29 mouse cellular contexts compared by ENCODE assay signal in genomic region chr17:71786456-71786855, GRCm38 (mm10). TPM values are rescaled to one million over a fixed set of nuclear protein-coding genes. Genes with fewer than 3 reads are reported as not detected.
DNase-seq lines count a peak whose midpoint lies in the region; ATAC-seq and TF ChIP-seq lines count a peak whose summit lies in the region.
"Had no signal": no experiment of that assay in that cellular context is flagged by ENCODE, and none has a peak within 500 bp of the region (broad histone marks: within the 10 kb centered on the region; RNA-seq: fewer than 3 reads in every experiment).

No protein-coding gene starts in this region.

- TF ChIP-seq POLR2A in kidney, adult 2 months (IDR thresholded peaks at IDR 0.05; ENCODE audit: low read depth, low read length), result no peak

- DNase-seq in kidney, adult 2 months, result peak; percentile 25
- peak; percentile 49 for DNase-seq in R1 (ENCODE audit: low read depth, low spot score)
- DNase-seq in limb, embryonic 10.5 days (ENCODE audit: low spot score), result peak; percentile 11
- DNase-seq in hindbrain, embryonic 14.5 days (ENCODE audit: low spot score), result no peak
- DNase-seq: adrenal gland, postnatal 10 days; adrenal gland, postnatal 36 days; B cell, adult 2 months; cerebellum, adult 11 months; cerebellum, adult 2 months; cerebellum, adult 9-11 months; cerebellum, postnatal 36 days; embryo, embryonic 11 days; gastrocnemius, postnatal 25 days; heart, adult 2 months; kidney, adult 18-20 months had no signal

- no peak for TF ChIP-seq CTCF in kidney, adult 2 months (conservative IDR thresholded peaks at IDR 0.05; ENCODE audit: insufficient read depth, insufficient read length, low read depth, low read length)
- TF ChIP-seq CTCF in E14TG2a.4 (conservative IDR thresholded peaks at IDR 0.05; ENCODE audit: low read length), result no peak

- no peaks in the 10 kb centered on the region for H3K27me3 ChIP-seq in kidney, adult 2 months (replicated peaks; ENCODE audit: control insufficient read depth, insufficient read depth, low read length)
- H3K27me3 ChIP-seq in kidney, embryonic 14.5 days (ENCODE audit: control insufficient read depth, insufficient read depth, low read length), result peaks cover 11% of the 10 kb centered on the region; the same call in 1 of the 2 replicates
- H3K27me3 ChIP-seq in E14TG2a.4 (ENCODE audit: insufficient read depth, low read length), result peaks cover 21% of the 10 kb centered on the region
- H3K27me3 ChIP-seq in limb, embryonic 10.5 days (ENCODE audit: low read depth, poor library complexity, severe bottlenecking), result peaks cover 26% of the 10 kb centered on the region
- H3K27me3 ChIP-seq in intestine, embryonic 16.5 days (replicated peaks; ENCODE audit: control insufficient read depth, insufficient read depth, low read length), result peaks cover 15% of the 10 kb centered on the region
- no peaks in the 10 kb centered on the region for H3K27me3 ChIP-seq in hindbrain, embryonic 14.5 days (ENCODE audit: control insufficient read depth, insufficient read depth, low read length)
- H3K27me3 ChIP-seq: hindbrain, embryonic 12.5 days had no signal

- no peak for ATAC-seq in kidney, embryonic 14.5 days (ENCODE audit: low FRiP score, low TSS enrichment)
- ATAC-seq in intestine, embryonic 16.5 days, result no peak
- no peak for ATAC-seq in hindbrain, embryonic 14.5 days (ENCODE audit: low FRiP score)
- ATAC-seq: forebrain, embryonic 14.5 days; hindbrain, embryonic 16.5 days; intestine, embryonic 15.5 days had no signal

- H3K4me3 ChIP-seq in kidney, adult 2 months (ENCODE audit: insufficient read depth, low read depth, low read length), result no peak overlapping the region
- H3K4me3 ChIP-seq in kidney, embryonic 14.5 days (ENCODE audit: low read length), result no peak overlapping the region
- H3K4me3 ChIP-seq in E14TG2a.4 (replicated peaks; ENCODE audit: low read length), result peak overlapping the region; percentile 29; the same call in 1 of the 2 replicates
- H3K4me3 ChIP-seq in limb, embryonic 10.5 days, result no peak overlapping the region
- H3K4me3 ChIP-seq in intestine, embryonic 16.5 days (ENCODE audit: low read length), result no peak overlapping the region
- H3K4me3 ChIP-seq in hindbrain, embryonic 14.5 days (replicated peaks; ENCODE audit: low read length), result no peak overlapping the region
- H3K4me3 ChIP-seq: embryonic facial prominence, embryonic 10.5 days; embryonic facial prominence, embryonic 13.5 days; erythroblast, embryonic 14.5 days; heart, adult 2 months; hindbrain, embryonic 12.5 days; intestine, embryonic 15.5 days had no signal

- H3K9ac ChIP-seq in kidney, embryonic 14.5 days (ENCODE audit: low read depth, low read length), result no peak overlapping the region
- no peak overlapping the region for H3K9ac ChIP-seq in intestine, embryonic 16.5 days (ENCODE audit: low read depth, low read length)
- no peak overlapping the region for H3K9ac ChIP-seq in hindbrain, embryonic 14.5 days
- H3K9ac ChIP-seq: embryonic facial prominence, embryonic 13.5 days; hindbrain, embryonic 12.5 days; intestine, embryonic 15.5 days had no signal

- H3K9me3 ChIP-seq in kidney, embryonic 14.5 days (ENCODE audit: control insufficient read depth, low read length), result no peaks in the 10 kb centered on the region
- no peaks in the 10 kb centered on the region for H3K9me3 ChIP-seq in E14TG2a.4 (ENCODE audit: low read length)
- no peaks in the 10 kb centered on the region for H3K9me3 ChIP-seq in limb, embryonic 10.5 days (replicated peaks)
- H3K9me3 ChIP-seq in intestine, embryonic 16.5 days (ENCODE audit: control insufficient read depth, low read length), result no peaks in the 10 kb centered on the region
- no peaks in the 10 kb centered on the region for H3K9me3 ChIP-seq in hindbrain, embryonic 14.5 days (ENCODE audit: control insufficient read depth, low read length)
- H3K9me3 ChIP-seq: embryonic facial prominence, embryonic 10.5 days; embryonic facial prominence, embryonic 13.5 days; intestine, embryonic 15.5 days had no signal

- no peaks in the 10 kb centered on the region for H3K36me3 ChIP-seq in kidney, adult 2 months (ENCODE audit: control insufficient read depth, insufficient read depth, low read length)
- H3K36me3 ChIP-seq in kidney, embryonic 14.5 days (ENCODE audit: control insufficient read depth, insufficient read depth, low read length), result no peaks in the 10 kb centered on the region
- H3K36me3 ChIP-seq in E14TG2a.4 (ENCODE audit: insufficient read depth, low read length), result no peaks in the 10 kb centered on the region
- no peaks in the 10 kb centered on the region for H3K36me3 ChIP-seq in limb, embryonic 10.5 days
- no peaks in the 10 kb centered on the region for H3K36me3 ChIP-seq in intestine, embryonic 16.5 days (ENCODE audit: control insufficient read depth, insufficient read depth, low read length)
- H3K36me3 ChIP-seq in hindbrain, embryonic 14.5 days (replicated peaks; ENCODE audit: control insufficient read depth, insufficient read depth), result 0 out of 2 replicates have a peak, but pooled peaks cover 1% of the 10 kb centered on the region
- H3K36me3 ChIP-seq: intestine, embryonic 15.5 days had no signal

- no peak overlapping the region for H3K4me2 ChIP-seq in kidney, embryonic 14.5 days (replicated peaks; ENCODE audit: low read depth, low read length)
- H3K4me2 ChIP-seq in intestine, embryonic 16.5 days (ENCODE audit: low read depth, low read length), result no peak overlapping the region
- H3K4me2 ChIP-seq in hindbrain, embryonic 14.5 days (replicated peaks), result no peak overlapping the region
- H3K4me2 ChIP-seq: embryonic facial prominence, embryonic 13.5 days; heart, embryonic 11.5 days; hindbrain, embryonic 12.5 days; intestine, embryonic 15.5 days had no signal

- no peak overlapping the region for H3K27ac ChIP-seq in kidney, adult 2 months (ENCODE audit: insufficient read depth, low read depth, low read length)
- no peak overlapping the region for H3K27ac ChIP-seq in kidney, embryonic 14.5 days (ENCODE audit: low read depth, low read length)
- no peak overlapping the region for H3K27ac ChIP-seq in limb, embryonic 10.5 days
- no peak overlapping the region for H3K27ac ChIP-seq in intestine, embryonic 16.5 days (ENCODE audit: low read length)
- H3K27ac ChIP-seq in hindbrain, embryonic 14.5 days, result no peak overlapping the region
- H3K27ac ChIP-seq: embryonic facial prominence, embryonic 10.5 days; embryonic facial prominence, embryonic 13.5 days; heart, adult 2 months; hindbrain, embryonic 12.5 days; intestine, embryonic 15.5 days had no signal

- H3K4me1 ChIP-seq in kidney, adult 2 months (ENCODE audit: control insufficient read depth, insufficient read depth, low read length), result no peaks in the 10 kb centered on the region
- no peaks in the 10 kb centered on the region for H3K4me1 ChIP-seq in kidney, embryonic 14.5 days (ENCODE audit: control insufficient read depth, insufficient read depth, low read length)
- peaks cover 16% of the 10 kb centered on the region for H3K4me1 ChIP-seq in E14TG2a.4 (replicated peaks; ENCODE audit: low read depth, low read length)
- H3K4me1 ChIP-seq in limb, embryonic 10.5 days, result peaks cover 17% of the 10 kb centered on the region
- H3K4me1 ChIP-seq in intestine, embryonic 16.5 days (ENCODE audit: control insufficient read depth, insufficient read depth, low read length), result peaks cover 12% of the 10 kb centered on the region; the same call in 1 of the 2 replicates
- H3K4me1 ChIP-seq in hindbrain, embryonic 14.5 days (replicated peaks; ENCODE audit: control insufficient read depth, insufficient read depth, low read length), result peaks cover 19% of the 10 kb centered on the region

RNA-seq across cellular contexts. Expression of gene Clip4, which starts 18.2 kb away (rescaled TPM):
- polyA plus RNA-seq in kidney, adult 2 months (2012; rRNA removed), result 5.8 and 8.0 TPM in 2 replicates
- 6.7 and 7.4 TPM in 2 replicates for polyA plus RNA-seq in kidney, embryonic 14.5 days (2014; fragmentation: Nextera tagmentation; extraction: Ambion mirVana)
- 2.0 and 2.3 TPM in 2 replicates for polyA plus RNA-seq in limb, embryonic 10.5 days (2016; fragmentation: Nextera tagmentation; extraction: Ambion mirVana)
- 1.9 and 2.7 TPM in 2 replicates for polyA plus RNA-seq in intestine, embryonic 16.5 days (2015; fragmentation: Nextera tagmentation; extraction: Ambion mirVana)
- polyA plus RNA-seq in hindbrain, embryonic 14.5 days (2014; fragmentation: Nextera tagmentation; extraction: Ambion mirVana), result 15.8 and 17.0 TPM in 2 replicates
- polyA plus RNA-seq: erythroblast, embryonic 14.5 days had no signal

RNA-seq across cellular contexts. Expression of gene Pcare, which starts 33.8 kb away (rescaled TPM):
- polyA plus RNA-seq in kidney, adult 2 months (2012; rRNA removed), result not detected in 2 replicates
- not detected in 2 replicates for polyA plus RNA-seq in kidney, embryonic 14.5 days (2014; fragmentation: Nextera tagmentation; extraction: Ambion mirVana)
- polyA plus RNA-seq in limb, embryonic 10.5 days (2016; fragmentation: Nextera tagmentation; extraction: Ambion mirVana), result not detected in 2 replicates
- not detected in 2 replicates for polyA plus RNA-seq in intestine, embryonic 16.5 days (2015; fragmentation: Nextera tagmentation; extraction: Ambion mirVana)
- not detected in 2 replicates for polyA plus RNA-seq in hindbrain, embryonic 14.5 days (2014; fragmentation: Nextera tagmentation; extraction: Ambion mirVana)
- polyA plus RNA-seq: cerebellum, adult 2 months; embryonic facial prominence, embryonic 10.5 days; embryonic facial prominence, embryonic 13.5 days; erythroblast, embryonic 14.5 days; forebrain, embryonic 11.5 days; forebrain, embryonic 14.5 days; gonadal fat pad, adult 2 months; heart, embryonic 11.5 days; heart, embryonic 14.5 days; hindbrain, embryonic 12.5 days; intestine, embryonic 15.5 days had no signal
